Mouse (Mus musculus): ENCODE data around the gene Glcci1.
A peak's percentile ranks its signal among the peaks of the same experiment; 100 is the strongest.
"Not testable (repeated sequence)": the region's sequence is repeated elsewhere in the genome, so short reads cannot be mapped to it uniquely, and the experiment has no call there.

The Glcci1 gene

GRCm38 (mm10) chr6:8495109-8495826 lies 14.1 kb upstream of the Glcci1 start:
- DNase-seq (ENCODE audit: low spot score in 2 of 2): no peak

- DNase-seq (ENCODE audit: low spot score in 2 of 2): no peak
These were observed 13.6 kb upstream of the Glcci1 start for GRCm38 (mm10) chr6:8495827-8496222.

DNA sequence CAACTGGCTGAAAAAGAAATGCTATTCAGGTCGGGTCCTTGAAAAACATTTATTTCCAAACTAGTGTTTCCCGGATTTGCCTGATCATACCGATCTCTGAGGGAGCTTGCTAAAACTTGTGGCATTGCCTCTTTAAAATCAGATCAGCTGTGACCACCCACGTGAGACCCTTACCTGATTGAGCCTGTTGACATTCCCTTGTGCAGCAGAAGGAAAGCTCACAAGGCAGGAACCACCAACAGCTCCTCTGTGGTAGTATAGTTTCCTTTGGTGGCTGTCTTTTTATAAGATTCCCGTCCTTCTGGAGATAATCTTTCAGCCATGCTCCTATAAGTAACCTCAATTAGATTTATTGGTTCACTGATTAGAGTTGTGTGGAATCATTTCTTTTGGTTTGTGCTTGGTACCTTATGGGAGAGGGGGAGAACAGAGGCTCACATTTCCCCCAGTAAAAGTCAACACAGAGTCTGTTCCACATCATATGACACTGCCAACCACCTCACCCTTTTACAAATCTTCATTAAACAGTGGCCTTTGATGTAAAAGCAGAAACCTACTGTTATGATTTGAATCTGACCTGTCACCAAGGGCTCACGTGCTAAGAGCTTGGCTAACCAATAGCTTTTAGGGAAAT lies 12.0 kb upstream of the Glcci1 start:
- no peak for DNase-seq (ENCODE audit: low spot score in 2 of 2)

DNA sequence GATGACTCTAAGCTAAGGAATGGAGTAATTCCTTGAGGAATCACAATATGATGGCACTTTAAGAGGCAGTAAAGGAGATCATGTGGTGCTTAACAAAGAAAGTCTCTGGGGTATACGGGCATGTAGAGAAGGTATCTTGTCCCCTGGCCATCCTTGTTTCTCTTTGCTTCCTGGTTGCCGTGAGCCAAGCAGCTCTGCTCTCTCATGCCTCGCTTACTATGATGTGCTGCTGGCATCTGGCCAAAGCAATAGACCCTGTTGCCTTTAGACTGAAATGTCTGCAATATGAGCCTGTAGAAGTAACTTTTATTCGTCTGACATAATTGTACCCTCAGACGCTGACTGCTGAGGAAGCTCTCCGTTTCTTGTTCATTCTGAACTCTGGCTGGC lies 11.5 kb upstream of the Glcci1 start:
- DNase-seq (ENCODE audit: low spot score in 2 of 2): no peak

DNA sequence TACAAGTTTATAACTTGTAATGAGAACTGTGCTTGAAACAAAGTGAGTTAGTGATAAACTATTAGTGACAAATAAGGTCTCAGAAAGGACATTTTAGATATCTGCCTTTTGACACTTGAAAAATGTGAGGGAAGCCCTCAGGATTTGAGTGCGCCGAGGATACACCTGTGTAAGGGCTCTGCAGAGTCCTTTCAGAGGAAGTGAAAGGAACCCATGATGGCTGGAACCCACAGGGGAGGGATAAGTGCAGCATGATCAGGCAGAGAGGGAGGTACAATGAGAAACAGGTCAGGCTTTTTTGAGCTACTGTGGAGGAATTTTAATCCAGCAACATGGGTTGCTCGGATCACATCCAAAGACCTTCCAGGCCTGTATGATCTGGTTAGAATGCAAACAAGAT lies 10.4 kb upstream of the Glcci1 start:
- no peak for DNase-seq (ENCODE audit: low spot score in 2 of 2)

GRCm38 (mm10) chr6:8503953-8504352 lies 5.4 kb upstream of the Glcci1 start:
- no peak for DNase-seq (ENCODE audit: low spot score in 2 of 2)

- no peak for DNase-seq (ENCODE audit: low spot score in 2 of 2)
These were observed 4.7 kb upstream of the Glcci1 start for GRCm38 (mm10) chr6:8504521-8505228.

DNA sequence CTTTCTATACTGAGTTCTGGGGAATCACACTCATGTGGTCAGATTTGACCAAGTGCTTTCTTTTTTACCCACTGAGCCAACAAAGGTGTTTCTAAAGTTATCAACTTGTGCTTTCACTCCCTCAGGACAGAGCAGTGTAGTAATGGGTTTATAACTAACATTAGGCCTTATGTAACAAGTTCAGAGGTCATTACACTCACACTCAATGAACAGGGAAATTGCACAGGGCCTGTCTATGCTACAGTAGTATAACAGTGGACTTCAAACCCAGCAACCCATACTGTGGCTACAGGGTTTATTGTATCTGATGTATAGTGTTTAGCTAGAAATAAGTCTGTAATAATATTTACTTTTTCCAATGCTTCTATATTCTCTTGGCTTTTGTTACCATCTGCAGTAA lies 2.8 kb upstream of the Glcci1 start:
- DNase-seq (ENCODE audit: low spot score in 2 of 2): no peak

DNA sequence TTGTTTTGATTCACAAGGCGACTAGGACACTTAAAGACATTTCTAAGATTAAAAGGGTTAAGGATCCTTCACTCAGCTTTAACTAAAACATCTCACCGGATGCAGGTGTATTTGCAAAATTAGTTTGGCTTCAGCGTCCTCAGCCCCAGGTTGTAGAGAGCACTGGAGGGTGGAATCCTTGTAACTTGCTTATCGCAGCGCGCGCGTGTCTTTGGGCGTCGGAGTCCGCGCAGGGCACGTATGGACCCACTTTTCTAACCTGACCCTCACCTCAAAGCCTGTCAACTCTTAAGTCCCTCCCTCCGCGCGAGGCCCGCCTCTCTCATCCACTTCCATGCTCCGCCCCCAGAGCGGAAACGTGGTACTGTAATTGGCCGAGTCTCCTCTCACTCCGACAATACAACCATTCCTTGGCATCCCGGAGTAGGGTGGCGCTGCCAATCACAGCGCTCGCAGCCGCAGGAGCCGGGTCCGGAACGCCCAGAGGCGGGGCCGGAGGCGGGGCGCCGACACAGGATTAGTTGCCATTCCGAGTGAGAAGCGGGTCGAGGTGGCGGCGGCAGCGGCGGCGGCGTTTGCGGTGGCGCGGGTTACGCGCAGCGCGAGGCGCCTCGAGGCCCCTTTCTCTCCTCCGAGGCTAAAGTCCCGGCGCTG lies 390 bp upstream of the Glcci1 start:
- DNase-seq (ENCODE audit: low spot score in 2 of 2): peak; percentile 99

DNA sequence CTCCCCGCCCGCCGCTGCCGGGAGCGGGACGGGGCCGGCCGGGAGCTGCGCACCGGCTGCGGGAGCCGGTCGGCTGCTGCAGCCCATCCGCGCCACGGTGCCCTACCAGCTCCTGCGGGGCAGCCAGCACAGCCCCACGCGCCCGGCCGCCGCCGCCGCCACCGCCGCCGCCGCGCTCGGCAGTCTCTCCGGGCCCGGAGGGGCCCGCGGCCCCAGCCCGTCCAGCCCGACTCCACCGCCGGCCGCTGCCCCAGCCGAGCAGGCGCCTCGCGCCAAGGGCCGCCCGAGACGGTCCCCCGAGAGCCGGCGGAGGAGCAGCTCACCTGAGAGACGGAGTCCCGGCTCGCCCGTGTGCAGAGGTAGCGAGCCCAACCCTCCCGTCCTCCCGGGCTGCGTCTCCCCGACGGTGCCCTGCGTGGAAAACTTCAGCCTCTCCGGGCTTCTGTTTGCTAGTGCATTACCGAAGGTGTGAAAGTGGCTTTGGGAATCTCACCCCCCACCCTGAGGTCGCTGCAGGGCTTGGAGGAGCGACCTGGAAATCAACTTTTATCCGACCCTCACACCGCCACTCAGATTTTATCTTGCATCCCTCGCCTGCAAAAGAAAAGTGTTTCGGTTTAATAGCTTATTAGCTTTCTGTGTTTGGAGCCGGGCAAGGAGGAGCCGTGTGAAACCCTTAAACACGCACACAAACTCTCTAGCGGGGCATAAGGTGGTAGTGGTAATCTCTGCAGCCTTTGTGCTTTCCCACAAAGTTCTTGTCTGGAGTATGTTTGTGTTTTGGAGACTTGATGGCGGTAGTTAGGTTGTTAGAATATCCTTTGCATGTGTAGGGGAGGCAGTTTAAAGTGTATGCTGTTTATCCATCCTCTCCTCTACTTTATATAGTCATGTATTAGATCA lies 812 bp downstream of the Glcci1 start:
- DNase-seq (ENCODE audit: low spot score in 2 of 2): peak; percentile 18 to 30

DNA sequence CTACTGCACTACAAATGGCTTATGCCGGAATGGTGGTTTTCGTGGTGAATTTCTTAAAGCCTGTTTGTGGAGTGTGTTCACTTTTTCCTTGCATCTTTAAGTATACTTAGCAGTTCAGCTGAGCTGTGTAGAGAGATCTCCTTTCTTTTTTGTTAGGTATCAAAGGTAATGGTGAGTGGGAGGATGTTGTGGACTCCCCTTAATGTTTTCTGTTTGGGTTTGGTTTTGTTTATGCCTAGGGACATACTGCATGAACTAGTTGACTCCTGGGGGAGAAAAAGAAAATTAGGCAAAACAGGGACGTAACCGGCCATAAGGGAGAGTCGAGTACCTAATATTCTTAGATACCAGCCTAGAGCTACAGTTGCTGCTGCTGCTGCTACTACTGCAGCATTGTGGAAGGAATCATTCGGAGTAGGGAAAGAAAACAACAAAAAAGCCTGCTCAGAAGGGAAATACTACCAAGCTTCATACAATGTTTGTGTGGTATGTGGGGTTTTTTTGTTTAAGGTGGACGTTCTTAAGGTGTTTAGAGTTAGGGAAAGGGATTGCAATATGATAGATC lies 1.5 kb downstream of the Glcci1 start:
- DNase-seq (ENCODE audit: low spot score in 2 of 2): peak in 1 of 2 experiments; percentile 26

- DNase-seq (ENCODE audit: low spot score in 2 of 2): no peak
These were observed 2.0 kb downstream of the Glcci1 start for GRCm38 (mm10) chr6:8511447-8511846.

GRCm38 (mm10) chr6:8512416-8512815 lies 3.0 kb downstream of the Glcci1 start:
- DNase-seq (ENCODE audit: low spot score in 2 of 2): peak in 1 of 2 experiments; percentile 12

- DNase-seq (ENCODE audit: low spot score in 2 of 2): no peak
These were observed 10.3 kb downstream of the Glcci1 start for GRCm38 (mm10) chr6:8519687-8520086.

GRCm38 (mm10) chr6:8521231-8521630 lies 11.8 kb downstream of the Glcci1 start:
- no peak for DNase-seq (ENCODE audit: low spot score in 2 of 2)

- no peak for DNase-seq (ENCODE audit: low spot score in 2 of 2)
These were observed 15.3 kb downstream of the Glcci1 start for GRCm38 (mm10) chr6:8524717-8525116.

- no peak for DNase-seq (ENCODE audit: low spot score in 2 of 2)
These were observed 21.9 kb downstream of the Glcci1 start for GRCm38 (mm10) chr6:8531104-8531894.

DNA sequence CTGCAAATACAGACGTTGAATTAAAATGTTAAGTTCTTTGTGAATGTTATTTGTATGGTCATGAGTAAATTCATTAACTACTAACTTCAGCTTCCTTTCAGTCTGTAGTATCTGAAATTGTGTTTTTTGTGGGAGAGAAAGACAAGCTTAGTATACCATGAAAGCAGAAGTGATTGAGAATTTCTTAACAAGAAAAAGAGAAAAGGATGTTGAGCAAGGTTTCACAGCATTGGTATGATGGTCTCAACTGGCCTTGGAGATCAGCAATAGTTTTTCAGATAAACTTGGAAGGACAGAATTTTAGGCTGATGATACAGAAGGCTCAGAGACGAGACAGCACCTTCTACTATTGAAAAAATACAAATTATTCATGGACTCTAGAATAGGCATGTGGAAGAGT lies 27.5 kb downstream of the Glcci1 start:
- no peak for DNase-seq (ENCODE audit: low spot score in 2 of 2)

DNA sequence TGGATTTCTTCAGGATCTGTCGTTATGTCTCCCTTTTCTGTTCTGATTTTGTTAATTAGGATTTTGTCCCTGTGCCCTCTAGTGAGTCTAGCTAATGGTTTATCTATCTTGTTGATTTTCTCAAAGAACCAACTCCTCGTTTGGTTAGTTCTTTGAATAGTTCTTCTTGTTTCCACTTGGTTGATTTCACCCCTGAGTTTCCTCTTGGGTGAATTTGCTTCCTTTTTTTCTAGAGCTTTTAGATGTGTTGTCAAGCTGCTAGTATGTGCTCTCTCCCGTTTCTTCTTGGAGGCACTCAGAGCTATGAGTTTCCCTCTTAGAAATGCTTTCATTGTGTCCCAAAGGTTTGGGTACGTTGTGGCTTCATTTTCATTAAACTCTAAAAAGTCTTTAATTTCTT lies 32.1 kb downstream of the Glcci1 start:
- not testable (repeated sequence) for DNase-seq (ENCODE audit: low spot score in 2 of 2)

- no peak for DNase-seq (ENCODE audit: low spot score in 2 of 2)
These were observed 35.4 kb downstream of the Glcci1 start for GRCm38 (mm10) chr6:8544822-8545221.

Data from frontal cortex, postnatal 36 days (tissue).